Mouse (Mus musculus) cortical plate, adult 2 months (tissue): ENCODE results near the gene Anapc16.

Source experiments
- CTCF ChIP-seq: fragments of 200-500 bp; IDR thresholded peaks from 2 replicates; pipeline ENCODE4 v1.5.1; 2011; ENCODE audit warnings: mild to moderate bottlenecking, control low read depth, low read length; ENCODE audit not compliant: insufficient read depth; ENCODE audit errors: extremely low read depth
- POLR2A ChIP-seq: fragments of 200-500 bp; IDR thresholded peaks from 2 replicates; pipeline ENCODE4 v1.6.1; 2011; ENCODE audit warnings: mild to moderate bottlenecking, low read length, control low read depth; ENCODE audit not compliant: insufficient read depth; ENCODE audit errors: extremely low read depth

GRCm38 (mm10) chr10:59959517-59959916 is 43.4 kb downstream of the Anapc16 start:
- no peak for TF ChIP-seq CTCF
- no peak for TF ChIP-seq POLR2A
